Mouse (Mus musculus) heart, embryonic 14.5 days (tissue): ENCODE results near the gene Paxbp1. TPM values are rescaled to one million over a fixed set of nuclear protein-coding genes. Genes with fewer than 3 reads are reported as not detected.

Source experiments
- ATAC-seq: fragments of 200-750 bp; cut with Nextera tagmentation; 2 replicates; pipeline ENCODE4 v1.8.0; 2017; ENCODE audit warnings: low read depth, moderate TSS enrichment; ENCODE audit not compliant: insufficient number of reproducible peaks, insufficient read depth, low FRiP score
- H3K27ac ChIP-seq, 2 experiments: fragments of 200-500 bp in 1 of 2; fragments of 300-500 bp in 1 of 2; sonication (generic) in 1 of 2; replicated peaks in 1 of 2; 2 replicates each; pipeline ENCODE4 v1.5.1; 2012 to 2014; ENCODE audit warnings: low read depth in 2 of 2, low read length in 2 of 2, control low read depth in 1 of 2, mild to moderate bottlenecking in 1 of 2, mixed read lengths in 1 of 2; ENCODE audit not compliant: control insufficient read depth in 1 of 2, insufficient read depth in 1 of 2
- H3K27me3 ChIP-seq: fragments of 300-500 bp; sonication (generic); 2 replicates; pipeline ENCODE4 v1.6.1; 2014; ENCODE audit warnings: mild to moderate bottlenecking, low read length, control low read depth; ENCODE audit not compliant: control insufficient read depth, insufficient read depth
- H3K36me3 ChIP-seq: fragments of 300-500 bp; sonication (generic); 2 replicates; pipeline ENCODE4 v1.6.1; 2014; ENCODE audit warnings: mild to moderate bottlenecking, control low read depth, low read length, mixed read lengths; ENCODE audit not compliant: control insufficient read depth, insufficient read depth
- H3K4me1 ChIP-seq, 2 experiments: fragments of 200-500 bp in 1 of 2; fragments of 300-500 bp in 1 of 2; sonication (generic) in 1 of 2; 2 replicates each; pipeline ENCODE4 v1.6.1; 2012 to 2014; ENCODE audit warnings: low read length in 2 of 2, control low read depth in 1 of 2, mixed read lengths in 1 of 2; ENCODE audit not compliant: control insufficient read depth in 2 of 2, insufficient read depth in 2 of 2
- H3K4me2 ChIP-seq: fragments of 300-500 bp; sonication (generic); 2 replicates; pipeline ENCODE4 v1.6.1; 2014; ENCODE audit warnings: mild to moderate bottlenecking, low read length
- H3K4me3 ChIP-seq, 2 experiments: fragments of 200-500 bp in 1 of 2; fragments of 300-500 bp in 1 of 2; sonication (generic) in 1 of 2; 2 replicates each; pipeline ENCODE4 v1.5.1; 2012 to 2014; ENCODE audit warnings: low read length in 2 of 2, mild to moderate bottlenecking in 2 of 2, control low read depth in 1 of 2, low read depth in 1 of 2, moderate library complexity in 1 of 2; ENCODE audit not compliant: control insufficient read depth in 1 of 2, insufficient read depth in 1 of 2
- H3K9ac ChIP-seq: fragments of 300-500 bp; sonication (generic); 2 replicates; pipeline ENCODE4 v1.6.1; 2014; ENCODE audit warnings: mild to moderate bottlenecking, low read length
- H3K9me3 ChIP-seq: fragments of 300-500 bp; sonication (generic); 2 replicates; pipeline ENCODE4 v1.6.1; 2016; ENCODE audit warnings: low read length, control low read depth; ENCODE audit not compliant: control insufficient read depth
- WGBS: fragments of 180-500 bp; shearing (Covaris S2); extraction: QIAGEN DNeasy Blood & Tissue Kit; methylation state at CpG from one replicate; pipeline ENCODE4 v1.1.7; 2014; 5-methylcytosine and 5-hydroxymethylcytosine counted together
- polyA plus RNA-seq: library from polyadenylated mRNA; unstranded; fragments of >200 nt; fragmentation: Nextera tagmentation; extraction: Ambion mirVana; gene quantifications from 2 replicates; pipeline ENCODE4 v1.2.1, GENCODE M21; 2014

Gene Paxbp1
- polyA plus RNA-seq, 1 experiment from 2014 or later: 45.1 TPM

GRCm38 (mm10) chr16:91010581-91011020 is 33.7 kb downstream of the Paxbp1 start:
- H3K36me3 ChIP-seq: peaks cover 27% of the 10 kb centered on the region
- peak overlapping the region; percentile 90 for H3K9ac ChIP-seq
- H3K27me3 ChIP-seq: no peaks in the 10 kb centered on the region
- no peaks in the 10 kb centered on the region for H3K9me3 ChIP-seq
- peaks cover 3 to 13% of the 10 kb centered on the region in 2 experiments; a peak in 3 of 4 replicates for H3K4me1 ChIP-seq
- H3K27ac ChIP-seq: peak overlapping the region; percentile 64 to 93
- peak overlapping the region; percentile 86 for H3K4me2 ChIP-seq
- peak overlapping the region; percentile 79 to 90 for H3K4me3 ChIP-seq
- under 1% methylated on average over 40 of the region's 42 CpGs for WGBS
- ATAC-seq: peak; percentile 42

GRCm38 (mm10) chr16:91009942-91010529 is 34.3 kb downstream of the Paxbp1 start:
- Histone ChIP-seq H3K4me1 (peaks cover 3 to 13% of the 10 kb centered on the region in 2 experiments; a peak in 3 of 4 replicates), H3K36me3 (peaks cover 22% of the 10 kb centered on the region), H3K4me3 (peak overlapping the region; percentile 79 to 90), H3K27ac (peak overlapping the region; percentile 64 to 93; a peak in 3 of 4 replicates), H3K27me3 (no peaks in the 10 kb centered on the region), H3K4me2 (peak overlapping the region; percentile 86), H3K9me3 (no peaks in the 10 kb centered on the region), H3K9ac (peak overlapping the region; percentile 90)
- no peak for ATAC-seq
- WGBS: 1% methylated on average over 19 of the region's 19 CpGs

GRCm38 (mm10) chr16:91004915-91005538 is 39.3 kb downstream of the Paxbp1 start:
- Histone ChIP-seq H3K9me3 (no peaks in the 10 kb centered on the region), H3K4me3 (no peak overlapping the region), H3K4me1 (peaks cover 2 to 5% of the 10 kb centered on the region in 2 experiments; a peak in 2 of 4 replicates), H3K4me2 (no peak overlapping the region), H3K27me3 (no peaks in the 10 kb centered on the region), H3K36me3 (peaks cover 5% of the 10 kb centered on the region; the same call in 1 of the 2 replicates), H3K27ac (no peak overlapping the region), H3K9ac (no peak overlapping the region)
- WGBS: 73% methylated on average over 4 of the region's 4 CpGs
- no peak for ATAC-seq

GRCm38 (mm10) chr16:91001098-91001497 is 43.2 kb downstream of the Paxbp1 start:
- no peaks in the 10 kb centered on the region for H3K36me3 ChIP-seq
- H3K27ac ChIP-seq: no peak overlapping the region
- ATAC-seq: no peak
- H3K4me2 ChIP-seq: no peak overlapping the region
- no peaks in the 10 kb centered on the region for H3K9me3 ChIP-seq
- no peak overlapping the region for H3K4me3 ChIP-seq
- WGBS: 79% methylated on average over 2 of the region's 2 CpGs
- H3K27me3 ChIP-seq: no peaks in the 10 kb centered on the region
- no peak overlapping the region for H3K9ac ChIP-seq
- H3K4me1 ChIP-seq: peaks cover 2 to 4% of the 10 kb centered on the region in 2 experiments; a peak in 2 of 4 replicates

GRCm38 (mm10) chr16:90999827-91000226 is 44.5 kb downstream of the Paxbp1 start:
- Histone ChIP-seq H3K27ac (no peak overlapping the region), H3K36me3 (no peaks in the 10 kb centered on the region), H3K4me3 (no peak overlapping the region), H3K9me3 (no peaks in the 10 kb centered on the region), H3K9ac (no peak overlapping the region), H3K4me1 (peaks cover 5 to 12% of the 10 kb centered on the region in 2 experiments; a peak in 3 of 4 replicates), H3K4me2 (no peak overlapping the region), H3K27me3 (no peaks in the 10 kb centered on the region)
- WGBS: 83% methylated on average over 4 of the region's 4 CpGs
- ATAC-seq: no peak

- WGBS: 86% methylated on average over 3 of the region's 3 CpGs
- Histone ChIP-seq H3K27me3 (no peaks in the 10 kb centered on the region), H3K4me1 (peaks cover 5 to 18% of the 10 kb centered on the region in 2 experiments; a peak in 3 of 4 replicates), H3K4me3 (no peak overlapping the region), H3K9me3 (no peaks in the 10 kb centered on the region), H3K9ac (no peak overlapping the region), H3K4me2 (no peak overlapping the region), H3K27ac (no peak overlapping the region), H3K36me3 (peaks cover 7% of the 10 kb centered on the region; the same call in 1 of the 2 replicates)
- ATAC-seq: no peak
These were observed 46.5 kb downstream of the Paxbp1 start for GRCm38 (mm10) chr16:90997822-90998221.

- Histone ChIP-seq H3K36me3 (peaks cover 11% of the 10 kb centered on the region; the same call in 1 of the 2 replicates), H3K27me3 (no peaks in the 10 kb centered on the region), H3K4me1 (peaks cover 5 to 18% of the 10 kb centered on the region in 2 experiments; a peak in 3 of 4 replicates), H3K4me2 (no peak overlapping the region), H3K9ac (no peak overlapping the region), H3K27ac (no peak overlapping the region), H3K4me3 (no peak overlapping the region), H3K9me3 (no peaks in the 10 kb centered on the region)
- WGBS: 72% methylated on average over 7 of the region's 7 CpGs
- no peak for ATAC-seq
These were observed 47.8 kb downstream of the Paxbp1 start for GRCm38 (mm10) chr16:90996327-90997243.
